Mouse (Mus musculus) urinary bladder, postnatal 10 days (tissue): ENCODE results near the gene Metrn.
"Not testable (repeated sequence)": the region's sequence is repeated elsewhere in the genome, so short reads cannot be mapped to it uniquely, and the experiment has no call there.

Experiments used
- DNase-seq: peaks from one replicate; pipeline ENCODE4 v3.0.0; 2022; ENCODE audit warnings: low spot score

The Metrn gene

DNA sequence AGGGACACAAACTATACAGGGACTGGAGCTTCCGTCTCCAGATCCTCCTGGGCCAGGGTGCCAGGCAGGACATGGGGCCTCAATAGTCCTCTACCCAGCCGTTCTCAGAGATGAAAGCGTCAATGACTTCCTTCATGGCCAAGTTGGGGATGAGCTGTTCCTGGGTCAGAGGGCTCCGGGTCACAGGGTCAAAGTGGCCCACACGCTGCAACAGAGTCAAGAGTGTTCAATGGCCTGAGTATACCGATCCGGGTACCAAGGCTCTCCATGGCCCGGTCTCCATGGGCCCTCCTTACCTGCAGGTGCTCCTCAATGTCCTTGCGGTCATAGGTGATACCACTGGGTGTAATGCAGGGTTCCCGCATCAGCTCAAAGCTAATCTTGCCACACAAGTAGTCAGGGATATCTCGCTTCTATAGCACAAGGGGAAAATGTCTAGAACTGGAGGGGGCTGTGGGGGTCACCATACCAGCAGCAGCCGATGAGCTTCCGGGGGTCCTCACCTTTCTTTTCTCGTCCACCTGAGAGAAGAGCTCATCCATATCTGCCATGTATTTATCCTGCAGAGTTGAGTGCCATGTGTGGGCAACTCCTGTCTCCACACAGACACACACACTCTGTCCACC, 34.0 kb upstream of the Metrn start:
- DNase-seq, result no peak

DNA sequence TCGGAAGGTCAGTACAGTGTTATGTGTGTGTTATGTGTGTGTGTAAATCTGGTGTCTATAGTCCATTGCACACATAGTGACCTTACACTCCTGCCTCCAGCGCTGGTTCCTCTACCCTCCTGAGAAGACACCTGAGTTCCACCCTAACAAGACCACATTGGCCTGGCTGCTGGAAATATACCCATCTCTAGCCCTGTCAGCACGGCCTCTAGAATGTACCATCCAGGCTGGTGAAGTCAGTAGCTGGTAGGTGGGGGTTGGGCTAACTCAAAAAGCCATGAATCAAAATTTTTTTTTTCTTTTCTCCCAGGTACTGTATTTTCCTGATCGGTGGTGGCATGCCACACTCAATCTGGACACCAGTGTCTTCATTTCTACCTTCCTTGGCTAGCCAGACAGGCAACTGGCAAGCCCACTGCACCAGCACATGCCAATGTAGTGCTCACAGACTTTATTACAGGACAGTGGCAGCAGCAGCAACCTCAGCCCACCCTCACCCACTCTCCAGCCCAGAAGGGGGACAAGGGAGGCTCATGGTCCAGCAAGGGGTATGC, 33.3 kb upstream of the Metrn start:
- DNase-seq, result no peak

DNA sequence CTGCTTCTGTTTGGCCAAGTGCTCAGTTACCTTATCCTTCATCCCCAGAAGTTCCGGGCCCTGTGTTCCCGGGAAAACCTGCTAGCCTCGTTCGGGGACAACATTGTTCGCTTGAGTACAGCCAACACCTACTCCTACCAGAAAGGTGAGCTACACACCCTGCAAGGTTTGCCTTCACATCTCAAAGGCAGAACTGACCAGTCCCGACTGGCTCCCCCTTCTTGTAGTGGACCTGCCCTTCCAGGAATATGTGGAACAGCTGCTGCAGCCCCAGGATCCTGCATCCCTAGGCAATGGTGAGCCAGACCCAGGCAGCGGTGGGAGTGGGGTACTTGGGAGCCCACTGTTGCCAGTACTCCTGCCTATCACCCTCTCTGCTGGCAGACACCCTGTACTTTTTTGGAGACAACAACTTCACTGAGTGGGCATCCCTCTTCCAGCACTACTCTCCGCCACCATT, 32.7 kb upstream of the Metrn start:
- no peak for DNase-seq

DNA sequence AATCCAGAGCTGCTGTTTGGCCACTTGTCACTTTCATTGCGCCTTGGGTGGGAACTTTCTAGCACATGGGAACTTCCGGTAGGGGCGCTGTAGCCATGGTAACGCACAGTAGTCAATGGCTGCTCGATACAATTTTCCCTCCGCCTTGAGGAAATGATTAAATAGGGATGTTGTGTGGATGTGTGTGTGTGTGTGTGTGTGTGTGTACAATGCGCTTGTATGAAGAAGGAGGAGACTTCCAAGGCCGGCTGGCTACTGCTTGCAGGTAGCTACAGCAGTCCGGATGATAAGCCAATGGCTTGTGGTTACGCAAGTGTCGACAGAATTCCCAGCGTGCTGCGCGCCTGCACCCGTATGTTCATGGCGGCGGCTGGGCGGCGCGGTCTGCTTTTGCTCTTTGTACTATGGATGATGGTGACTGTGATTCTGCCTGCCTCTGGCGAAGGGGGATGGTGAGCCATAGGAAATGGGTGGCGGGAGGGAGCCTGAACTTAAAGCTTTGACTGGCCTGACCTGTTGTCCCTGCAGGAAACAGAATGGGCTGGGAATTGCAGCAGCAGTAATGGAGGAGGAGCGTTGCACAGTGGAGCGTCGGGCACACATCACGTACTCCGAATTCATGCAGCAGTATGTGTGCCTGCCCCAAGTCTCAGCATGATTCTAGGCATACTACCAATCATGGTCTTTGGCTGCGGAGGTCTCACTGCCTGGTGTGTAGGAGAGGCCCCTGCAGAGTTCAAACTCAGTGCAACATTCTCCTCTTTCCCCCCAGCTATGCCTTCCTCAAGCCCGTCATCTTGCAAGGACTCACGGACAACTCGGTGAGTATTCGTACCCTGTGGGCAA, 32.0 kb upstream of the Metrn start, which contains the start of gene Jmjd8:
TSS of gene Jmjd8 (plus strand) at position 156 of the 846 bp plus-strand sequence.
- DNase-seq, result no peak

DNA sequence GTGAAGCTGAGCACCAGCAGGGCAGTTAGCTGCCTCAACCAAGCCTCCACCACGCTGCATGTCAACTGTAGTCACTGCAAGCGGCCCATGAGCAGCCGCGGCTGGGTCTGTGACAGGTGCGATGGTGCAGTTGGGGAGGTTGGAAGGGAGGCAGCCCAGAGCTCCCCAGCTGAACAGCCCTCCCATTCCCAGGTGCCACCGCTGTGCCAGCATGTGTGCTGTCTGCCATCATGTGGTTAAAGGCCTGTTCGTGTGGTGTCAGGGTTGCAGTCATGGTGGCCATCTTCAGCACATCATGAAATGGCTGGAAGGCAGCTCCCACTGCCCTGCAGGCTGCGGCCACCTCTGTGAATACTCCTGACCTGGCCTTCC, 31.3 kb upstream of the Metrn start:
- no peak for DNase-seq

DNA sequence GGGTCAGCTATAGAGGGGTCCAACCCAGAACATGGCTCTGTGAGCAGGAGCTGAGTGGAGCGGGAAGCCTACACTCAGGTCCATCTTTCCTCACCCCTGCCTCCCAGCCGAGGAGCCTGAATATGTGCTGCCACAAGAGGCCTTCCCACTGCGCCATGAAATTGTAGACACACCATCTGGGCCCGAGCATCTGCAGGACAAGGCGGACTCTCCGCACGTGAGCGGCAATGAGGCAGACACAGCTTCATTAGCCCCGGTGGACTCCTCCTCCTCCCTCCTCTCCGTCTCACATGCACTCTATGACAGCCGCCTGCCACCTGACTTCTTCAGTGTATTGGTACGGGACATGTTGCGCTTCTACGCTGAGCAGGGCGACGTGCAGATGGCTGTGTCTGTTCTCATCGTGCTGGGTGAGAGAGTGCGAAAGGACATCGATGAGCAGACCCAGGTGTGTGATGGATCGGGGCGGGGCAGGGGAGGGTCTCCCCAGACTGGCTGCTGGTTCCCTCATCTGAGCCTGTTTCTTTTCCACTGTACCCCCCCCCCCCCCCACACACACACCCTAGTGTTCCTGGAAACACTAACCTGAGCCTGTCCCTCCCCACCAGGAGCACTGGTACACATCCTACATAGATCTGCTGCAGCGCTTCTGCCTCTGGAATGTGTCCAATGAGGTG, 30.7 kb upstream of the Metrn start:
- no peak for DNase-seq

DNA sequence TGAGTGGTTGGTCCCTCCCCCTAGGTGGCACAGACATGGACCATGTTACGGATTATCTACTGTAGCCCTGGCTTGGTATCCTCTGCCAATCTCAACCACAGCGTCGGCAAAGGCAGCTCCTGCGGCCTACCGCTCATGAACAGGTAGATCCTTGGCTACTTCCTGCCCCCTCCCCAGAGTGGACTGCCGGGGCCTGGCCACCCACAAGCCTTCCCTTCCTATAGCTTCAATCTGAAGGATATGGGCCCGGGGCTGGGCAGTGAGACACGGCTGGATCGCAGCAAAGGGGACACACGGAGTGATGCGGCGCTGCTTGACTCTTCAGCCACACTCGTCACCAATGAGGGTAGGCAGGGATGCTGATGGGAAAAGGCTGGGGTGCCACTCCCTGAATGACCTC, 30.1 kb upstream of the Metrn start:
- no peak for DNase-seq

DNA sequence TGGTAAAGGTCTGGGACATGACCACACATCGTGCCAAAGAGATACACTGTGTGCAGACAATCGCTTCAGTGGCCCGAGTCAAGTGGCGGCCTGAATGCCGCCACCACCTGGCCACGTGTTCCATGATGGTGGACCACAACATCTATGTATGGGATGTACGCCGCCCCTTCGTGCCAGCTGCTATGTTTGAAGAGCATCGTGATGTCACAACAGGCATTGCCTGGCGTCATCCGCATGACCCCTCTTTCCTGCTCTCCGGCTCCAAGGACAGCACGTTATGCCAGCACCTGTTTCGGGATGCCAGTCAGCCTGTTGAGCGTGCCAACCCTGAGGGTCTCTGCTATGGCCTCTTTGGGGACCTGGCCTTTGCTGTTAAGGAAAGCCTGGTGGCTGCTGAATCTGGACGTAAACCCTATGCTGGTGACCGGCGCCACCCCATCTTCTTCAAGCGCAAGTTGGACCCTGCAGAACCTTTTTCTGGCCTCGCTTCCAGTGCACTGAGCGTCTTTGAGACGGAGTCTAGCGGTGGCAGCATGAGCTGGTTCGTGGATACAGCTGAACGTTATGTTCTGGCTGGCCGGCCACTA, 29.1 kb upstream of the Metrn start:
- no peak for DNase-seq

DNA sequence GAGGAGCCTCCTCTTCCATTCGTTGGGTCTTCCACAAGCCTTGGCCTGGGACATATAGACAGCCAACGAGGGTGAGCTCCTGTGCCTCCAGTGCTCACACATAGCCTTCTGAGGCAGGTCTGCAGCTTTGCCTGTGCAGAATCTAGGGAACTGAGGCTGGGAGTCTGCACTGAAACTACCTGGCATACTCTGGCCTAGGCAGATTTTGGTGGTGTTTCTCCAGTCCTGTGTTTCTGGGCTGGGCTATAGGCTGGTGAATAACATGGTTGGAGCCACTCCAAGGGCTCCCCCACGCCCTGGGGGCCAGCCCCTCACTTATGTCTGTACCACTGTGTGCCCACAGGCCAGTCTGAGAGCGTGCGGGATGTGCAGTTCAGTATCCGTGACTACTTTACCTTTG, 28.4 kb upstream of the Metrn start:
- no peak for DNase-seq

DNA sequence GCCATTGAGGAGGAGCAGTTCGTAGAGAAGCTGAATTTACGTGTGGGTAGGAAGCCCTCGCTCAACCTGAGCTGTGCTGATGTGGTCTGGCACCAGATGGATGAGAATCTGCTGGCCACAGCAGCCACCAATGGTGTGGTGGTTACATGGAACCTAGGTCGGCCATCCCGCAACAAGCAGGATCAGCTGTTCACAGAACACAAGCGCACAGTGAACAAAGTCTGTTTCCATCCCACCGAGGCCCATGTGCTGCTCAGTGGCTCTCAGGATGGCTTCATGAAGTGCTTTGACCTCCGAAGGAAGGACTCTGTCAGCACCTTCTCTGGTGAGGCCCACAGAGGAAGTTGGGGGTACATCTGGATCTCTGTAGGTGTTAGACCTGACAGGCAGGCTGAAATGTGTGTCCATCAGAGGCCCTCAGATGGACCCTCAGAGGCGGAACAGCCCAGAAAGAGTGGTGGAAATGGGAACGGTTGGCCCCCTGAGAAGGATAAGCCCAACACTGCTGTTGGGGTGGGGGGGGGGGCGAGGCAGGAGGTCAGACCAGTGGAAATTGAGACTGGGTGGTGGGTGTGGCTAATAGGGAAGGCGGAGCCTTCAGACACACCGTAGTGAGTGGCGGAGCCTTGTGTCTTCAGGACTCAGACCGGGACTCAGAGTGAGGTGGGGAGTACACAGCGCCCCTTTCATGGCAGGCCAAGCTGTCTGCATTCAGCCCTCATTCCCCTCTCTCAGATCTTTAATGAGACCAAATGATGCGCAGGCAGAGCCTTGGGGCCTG, 27.6 kb upstream of the Metrn start:
- no peak for DNase-seq

DNA sequence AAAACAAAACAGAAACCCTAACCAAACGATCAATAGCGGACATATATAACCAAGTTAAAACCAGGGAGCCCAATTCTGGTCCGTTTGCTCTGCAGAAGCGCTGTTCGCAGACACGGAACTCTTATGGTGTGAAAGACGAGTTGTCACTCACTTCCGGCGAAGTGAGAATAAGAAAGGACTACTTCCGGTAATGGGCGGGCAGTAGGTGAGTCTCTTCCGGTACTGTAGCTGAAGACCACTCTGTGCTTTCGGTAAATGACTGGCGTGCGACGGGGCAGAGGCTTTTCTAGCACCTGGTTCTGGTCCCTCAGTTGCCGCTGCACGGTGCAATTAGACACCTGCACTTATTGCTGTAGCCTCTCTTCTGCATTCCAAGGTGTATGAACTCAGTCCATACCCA, 26.5 kb upstream of the Metrn start, which contains the start of gene Wdr24:
TSS of gene Wdr24 (plus strand) at position 176 of the 400 bp plus-strand sequence.
- DNase-seq, result no peak

DNA sequence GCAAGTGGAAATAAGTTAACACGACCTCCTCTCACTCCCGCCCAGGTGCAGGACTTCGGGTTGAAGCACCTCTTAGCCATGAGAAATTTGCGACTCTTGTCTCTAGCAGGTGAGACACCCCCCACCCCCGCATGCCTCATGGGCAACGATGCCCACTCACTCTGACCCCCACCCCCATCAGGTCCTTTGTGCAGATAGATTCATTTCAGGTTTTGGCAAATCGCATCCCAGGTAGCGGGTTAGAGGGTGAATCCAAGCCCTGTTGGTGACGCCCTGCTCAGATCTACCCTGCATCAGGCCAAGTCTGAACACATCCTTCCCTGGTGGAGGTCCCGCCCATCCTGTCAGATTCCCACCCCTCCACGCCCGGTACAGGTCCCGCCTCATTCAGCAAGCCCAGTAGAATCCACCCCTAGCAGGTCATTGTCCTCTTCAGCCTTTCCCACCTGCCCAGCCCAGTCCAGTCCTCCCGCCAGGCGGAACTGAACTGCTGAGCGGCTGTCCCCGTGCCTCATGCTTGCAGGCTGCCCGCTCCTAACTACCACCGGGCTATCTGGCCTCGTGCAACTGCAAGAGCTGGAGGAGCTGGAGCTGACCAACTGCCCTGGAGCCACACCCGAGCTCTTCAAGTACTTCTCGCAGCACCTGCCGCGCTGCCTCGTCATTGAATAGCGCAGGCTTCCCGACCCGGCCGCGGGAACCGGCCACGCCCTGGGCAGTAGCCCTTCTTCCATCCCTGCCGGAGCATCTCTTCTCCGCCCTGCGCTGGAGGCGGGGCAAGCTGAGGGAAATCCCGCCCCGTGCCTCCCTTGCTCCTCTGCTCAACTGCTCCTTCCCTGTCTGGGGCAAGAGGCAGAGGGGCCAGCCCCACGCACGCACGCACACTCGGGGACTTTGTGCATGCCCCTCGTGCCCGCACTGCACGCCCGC, 22.2 kb upstream of the Metrn start:
- DNase-seq, result no peak

DNA sequence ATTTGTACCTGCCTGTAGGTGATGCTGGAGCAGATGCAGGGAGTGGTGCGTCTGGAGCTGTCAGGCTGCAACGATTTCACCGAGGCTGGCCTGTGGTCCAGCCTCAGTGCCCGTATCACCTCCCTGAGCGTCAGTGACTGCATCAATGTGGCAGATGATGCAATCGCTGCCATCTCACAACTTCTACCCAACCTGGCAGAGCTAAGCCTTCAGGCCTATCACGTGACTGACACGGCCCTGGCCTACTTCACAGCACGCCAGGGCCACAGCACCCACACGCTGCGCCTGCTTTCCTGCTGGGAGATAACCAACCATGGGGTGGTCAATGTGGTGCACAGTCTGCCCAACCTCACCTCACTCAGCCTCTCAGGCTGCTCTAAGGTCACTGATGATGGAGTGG, 20.7 kb upstream of the Metrn start:
- no peak for DNase-seq

DNA sequence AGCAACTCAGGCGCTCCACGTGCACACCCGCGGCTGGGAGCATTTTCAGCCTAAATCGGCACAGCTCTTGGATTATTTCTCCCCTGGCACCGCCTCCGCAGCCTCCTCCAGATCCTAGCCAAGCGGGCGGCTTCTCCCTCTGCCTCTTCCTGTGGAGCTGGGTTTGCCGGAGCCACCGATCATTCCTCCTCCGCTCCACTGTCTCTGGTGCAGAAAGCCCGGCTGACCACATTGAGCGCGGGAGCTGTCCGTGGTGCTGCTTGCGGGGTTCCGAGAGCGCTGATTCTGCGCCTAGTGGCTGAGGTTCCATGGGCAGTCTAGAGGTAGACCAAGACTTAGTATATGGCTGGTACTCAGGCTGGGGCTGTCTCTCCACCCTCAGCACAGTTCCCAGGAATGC, 16.5 kb upstream of the Metrn start:
- DNase-seq, result no peak

DNA sequence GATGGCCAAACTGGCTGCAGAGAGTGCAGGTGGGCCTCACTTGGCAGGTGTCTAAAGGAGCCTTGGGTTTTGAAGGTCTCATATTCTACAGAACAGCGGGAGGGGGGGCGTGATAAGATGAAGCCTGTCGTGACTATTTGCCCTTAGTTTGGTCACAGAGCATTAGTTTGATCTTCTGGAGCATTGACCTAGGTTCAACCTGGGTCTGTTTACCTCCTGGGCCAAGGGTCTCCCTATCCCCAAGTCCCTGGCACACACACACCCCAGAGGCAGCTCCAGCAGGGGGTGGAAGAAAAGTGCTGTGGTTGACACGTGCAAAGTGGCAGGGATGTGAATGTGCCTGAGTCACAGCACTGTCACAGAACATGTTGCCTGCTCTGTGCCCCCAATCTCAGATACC, 14.0 kb upstream of the Metrn start:
- DNase-seq, result no peak

DNA sequence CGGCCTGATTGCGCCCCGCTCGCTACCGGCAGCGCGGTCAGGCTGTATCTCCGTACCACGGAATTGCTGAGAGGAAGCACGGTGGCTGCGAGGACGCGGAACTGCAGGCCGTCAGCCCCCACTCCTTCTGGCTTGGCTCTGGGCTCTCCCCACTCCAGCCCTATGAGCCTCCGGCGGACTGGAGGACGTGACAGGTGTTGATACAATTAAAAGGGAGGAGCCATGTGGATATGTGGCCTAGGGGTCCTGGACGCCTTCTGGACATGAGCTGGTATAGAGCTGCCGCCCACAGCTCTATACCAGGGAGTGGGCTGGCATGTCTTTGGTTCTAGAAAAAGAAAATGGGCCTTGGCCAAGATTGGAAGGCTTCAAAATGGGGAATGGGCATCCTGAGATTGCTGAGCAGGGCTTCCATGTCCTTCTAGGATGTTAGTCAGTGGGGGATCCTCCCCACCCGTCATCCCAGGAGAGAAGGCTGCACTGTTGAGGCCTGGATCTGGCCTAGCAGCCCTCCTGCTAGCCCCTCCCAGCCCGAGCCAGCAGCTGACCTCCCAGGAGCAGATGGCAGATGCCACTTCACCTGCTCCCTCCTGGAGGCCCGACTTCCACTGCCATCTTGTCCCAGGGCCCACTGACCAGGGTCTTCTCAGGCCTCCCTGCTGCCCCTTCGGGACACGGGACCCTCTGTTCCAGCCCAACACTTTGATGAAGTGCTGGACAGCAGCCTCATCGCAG, 12.8 kb upstream of the Metrn start:
- DNase-seq, result no peak

DNA sequence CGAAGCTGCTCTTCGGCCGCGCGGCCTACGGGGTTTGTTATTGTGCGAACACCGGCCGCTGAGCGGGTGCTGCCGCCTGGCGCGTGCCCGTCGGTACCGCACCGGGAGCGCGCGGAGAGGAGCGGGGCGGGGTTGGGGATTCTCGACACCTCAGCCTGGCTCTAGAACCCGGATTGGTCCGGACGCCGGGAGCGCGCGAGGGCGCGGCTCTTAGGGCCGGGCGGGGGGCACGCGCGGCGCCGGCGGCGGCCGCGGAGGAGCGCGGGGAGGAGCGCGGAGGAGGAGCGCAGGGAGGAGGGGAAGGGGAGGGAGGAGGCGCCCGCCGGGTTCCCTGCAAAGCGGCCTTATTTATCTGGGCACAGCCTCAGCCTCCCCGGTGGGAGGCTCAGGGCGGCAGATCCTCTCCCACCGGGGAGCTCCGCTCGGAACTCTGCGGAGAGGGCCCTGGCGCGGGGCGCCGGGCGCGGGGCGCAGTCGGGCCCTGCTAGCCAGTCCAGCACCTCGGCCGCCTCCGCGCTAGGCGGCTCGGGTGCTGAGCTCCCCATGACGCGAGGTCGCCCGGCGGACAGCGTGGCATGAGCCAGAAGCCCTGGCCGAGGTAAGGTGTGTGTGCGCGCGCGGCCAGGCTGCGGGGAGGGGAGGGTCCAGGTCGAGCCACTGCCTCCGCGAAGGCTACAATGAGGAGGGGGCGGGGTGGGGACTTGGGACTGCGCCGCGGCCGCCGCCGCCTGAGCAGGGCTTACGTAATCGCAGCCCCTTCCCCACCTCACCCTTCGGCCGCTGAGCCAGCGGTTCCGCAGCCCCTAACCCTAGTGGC, 12.1 kb upstream of the Metrn start, which contains the start of gene Fbxl16:
TSS of gene Fbxl16 (plus strand) at position 297 of the 817 bp plus-strand sequence.
- DNase-seq, result no peak

DNA sequence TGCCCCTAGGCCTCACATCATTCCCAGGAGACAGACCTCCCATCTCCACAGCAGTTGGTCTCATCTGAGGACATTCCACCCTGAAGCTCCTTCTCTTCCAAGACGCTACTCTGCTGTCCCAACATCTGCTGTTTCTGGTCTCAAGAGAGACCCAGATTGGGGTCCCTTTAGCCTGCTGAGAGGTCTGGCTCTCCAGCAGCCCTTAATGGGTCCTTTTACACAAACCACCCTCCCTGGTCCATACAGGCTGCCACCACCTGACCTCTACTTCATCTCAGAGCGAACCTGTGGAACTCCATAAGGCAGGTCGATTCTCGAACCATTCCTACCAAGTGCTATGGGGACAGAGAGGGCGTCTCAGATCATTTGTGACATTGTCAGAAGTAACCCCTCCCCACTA, 11.1 kb upstream of the Metrn start:
- DNase-seq, result no peak

DNA sequence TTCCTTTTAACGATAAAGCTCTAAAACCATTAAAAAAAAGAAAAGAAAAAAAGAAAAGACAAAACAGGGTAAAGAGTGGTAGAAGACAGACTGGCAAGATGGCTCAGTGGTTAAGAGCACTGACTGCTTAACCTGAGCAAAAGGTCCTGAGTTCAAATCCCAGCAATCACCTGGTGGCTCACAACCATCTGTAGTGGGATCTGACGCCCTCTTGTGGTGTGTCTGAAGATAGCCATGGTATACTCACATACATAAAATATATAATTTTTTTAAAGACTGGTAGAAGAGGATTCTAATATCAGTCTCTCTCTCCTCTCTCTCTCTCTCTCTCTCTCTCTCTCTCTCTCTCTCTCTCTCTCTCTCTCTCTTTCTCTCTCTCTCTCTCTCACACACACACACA, 10.5 kb upstream of the Metrn start:
- not testable (repeated sequence) for DNase-seq
